Mouse (Mus musculus): Measurements from ENCODE around the gene Gbf1. TPM values are rescaled to one million over a fixed set of nuclear protein-coding genes. Genes with fewer than 3 reads are reported as not detected.

Gene Gbf1
- polyA plus RNA-seq, 1 experiment from 2014 or later = 71.8 TPM

DNA sequence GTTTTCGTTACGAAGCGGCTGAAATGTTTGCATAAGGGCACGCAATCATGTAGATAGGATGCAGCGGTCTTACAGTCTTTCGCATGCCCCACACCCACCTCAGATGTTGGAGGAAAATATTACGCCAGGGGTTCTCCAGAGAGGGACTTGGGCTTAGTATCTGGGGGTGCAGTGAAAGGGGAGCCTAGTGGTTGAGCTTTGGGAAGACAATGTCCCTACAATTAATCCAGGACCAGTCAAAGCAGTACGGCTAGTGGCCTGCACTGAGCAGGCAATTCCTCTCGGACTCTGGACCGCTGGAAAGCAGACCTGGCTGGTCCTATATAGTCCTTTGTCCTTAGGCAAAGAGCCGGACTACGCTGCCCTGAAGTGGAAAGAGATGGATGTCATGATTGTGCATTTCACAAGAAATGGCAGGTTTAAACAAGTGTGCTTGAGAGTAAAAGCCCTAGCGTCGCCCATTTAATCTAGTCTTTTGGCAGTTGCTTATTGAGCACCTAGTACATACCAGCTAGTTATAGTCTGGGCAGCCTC, 175.3 kb downstream of the Gbf1 start:
- peak overlapping the region; percentile 61 for H3K9ac ChIP-seq (replicated peaks; ENCODE audit: low read length)
- 29% methylated on average over 14 of the region's 14 CpGs for WGBS
- DNase-seq (no peak), ATAC-seq (ENCODE audit: low FRiP score, low TSS enrichment) (no peak)
- peak overlapping the region; percentile 97 for H3K27ac ChIP-seq (replicated peaks; ENCODE audit: low read depth, low read length)
- peaks cover 31% of the 10 kb centered on the region for H3K36me3 ChIP-seq (ENCODE audit: control insufficient read depth, insufficient read depth, low read length)
- H3K4me1 ChIP-seq (ENCODE audit: control insufficient read depth, insufficient read depth, low read length) = peaks cover 32% of the 10 kb centered on the region
- H3K4me3 ChIP-seq (replicated peaks; ENCODE audit: low read depth, low read length) = peak overlapping the region; percentile 67
- H3K9me3 ChIP-seq (ENCODE audit: control insufficient read depth, low read length) = no peaks in the 10 kb centered on the region
- no peaks in the 10 kb centered on the region for H3K27me3 ChIP-seq (ENCODE audit: control insufficient read depth, insufficient read depth, low read length)
- peak overlapping the region; percentile 99 for H3K4me2 ChIP-seq (ENCODE audit: low read length)

DNA sequence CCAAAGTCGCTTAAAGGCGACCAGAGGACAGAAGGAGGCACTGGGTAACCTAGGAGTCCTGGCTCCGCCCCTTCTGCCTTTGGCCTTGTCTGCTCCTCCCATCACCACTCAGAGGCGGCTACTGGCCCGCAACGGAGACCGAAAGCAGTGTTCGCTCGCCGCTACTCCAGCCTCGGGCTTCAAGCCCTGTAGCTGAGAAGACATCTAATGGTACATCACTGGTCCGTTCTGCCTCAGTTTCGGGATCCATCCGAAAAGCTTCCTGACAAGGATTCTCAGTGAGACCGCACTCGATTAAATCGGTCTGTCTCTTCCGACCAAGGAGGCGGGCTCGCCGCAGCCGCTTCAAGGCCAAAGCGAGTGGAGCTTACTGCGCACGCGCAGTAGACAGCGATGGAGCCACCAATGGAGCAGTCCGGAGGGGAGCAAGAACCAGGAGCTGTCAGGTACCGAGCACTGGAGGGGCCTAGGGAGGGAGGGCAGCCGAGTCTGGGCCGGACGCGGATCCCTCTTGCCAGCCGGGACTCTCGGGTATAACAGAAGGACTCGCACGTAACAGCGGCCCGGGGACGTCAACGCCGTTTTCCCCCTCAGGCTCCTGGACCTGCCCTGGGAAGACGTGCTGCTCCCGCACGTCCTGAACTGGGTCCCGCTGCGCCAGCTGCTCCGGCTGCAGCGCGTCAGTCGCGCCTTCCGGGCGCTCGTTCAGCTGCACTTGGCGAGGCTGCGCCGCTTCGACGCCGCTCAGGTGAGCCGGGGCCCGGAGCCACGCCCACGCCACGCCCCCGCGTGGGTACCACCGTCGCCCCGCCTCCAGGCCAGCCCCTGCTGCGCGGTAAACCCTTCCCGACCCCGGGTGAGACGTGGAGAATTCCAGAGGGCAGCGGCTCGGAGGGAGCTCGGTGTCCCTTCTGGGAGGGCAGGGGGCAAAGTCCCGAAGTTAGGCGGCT, 176.0 kb downstream of the Gbf1 start, which contains the start of gene Fbxl15:
TSS of gene Fbxl15 (plus strand) at position 104 of the 950 bp plus-strand sequence.
- Histone ChIP-seq H3K27me3 (ENCODE audit: control insufficient read depth, insufficient read depth, low read length) (no peaks in the 10 kb centered on the region), H3K4me3 (replicated peaks; ENCODE audit: low read depth, low read length) (peak within 1 kb of the TSS; percentile 67), H3K9ac (replicated peaks; ENCODE audit: low read length) (peak within 1 kb of the TSS; percentile 61), H3K36me3 (ENCODE audit: control insufficient read depth, insufficient read depth, low read length) (peaks cover 28% of the 10 kb centered on the region), H3K27ac (replicated peaks; ENCODE audit: low read depth, low read length) (peak within 1 kb of the TSS; percentile 97), H3K9me3 (ENCODE audit: control insufficient read depth, low read length) (no peaks in the 10 kb centered on the region), H3K4me1 (ENCODE audit: control insufficient read depth, insufficient read depth, low read length) (peaks cover 28% of the 10 kb centered on the region), H3K4me2 (ENCODE audit: low read length) (peak within 1 kb of the TSS; percentile 99)
- peak; percentile 86 for ATAC-seq (ENCODE audit: low FRiP score, low TSS enrichment)
- peak; percentile 98 for DNase-seq
- WGBS = under 1% methylated on average over 81 of the region's 81 CpGs

DNA sequence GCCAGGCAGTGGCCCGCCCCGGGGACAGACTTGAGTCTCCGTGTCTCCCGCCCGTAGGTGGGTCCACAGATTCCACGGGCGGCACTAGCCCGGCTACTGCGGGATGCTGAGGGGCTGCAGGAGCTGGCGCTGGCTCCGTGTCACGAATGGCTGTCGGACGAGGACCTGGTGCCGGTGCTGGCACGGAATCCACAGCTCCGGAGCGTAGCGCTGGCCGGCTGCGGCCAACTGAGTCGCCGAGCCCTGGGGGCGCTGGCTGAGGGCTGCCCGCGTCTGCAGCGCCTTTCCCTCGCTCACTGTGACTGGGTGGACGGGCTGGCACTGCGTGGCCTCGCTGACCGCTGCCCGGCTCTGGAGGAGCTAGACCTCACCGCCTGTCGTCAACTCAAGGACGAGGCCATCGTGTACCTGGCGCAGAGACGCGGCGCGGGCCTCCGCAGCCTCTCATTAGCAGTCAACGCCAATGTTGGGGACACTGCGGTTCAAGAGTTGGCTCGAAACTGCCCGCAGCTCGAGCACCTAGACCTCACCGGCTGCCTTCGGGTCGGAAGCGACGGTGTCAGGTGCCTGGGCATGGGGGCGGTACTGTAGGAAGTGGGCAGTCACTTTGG, 176.8 kb downstream of the Gbf1 start:
- Histone ChIP-seq H3K4me3 (replicated peaks; ENCODE audit: low read depth, low read length) (peak overlapping the region; percentile 67), H3K36me3 (ENCODE audit: control insufficient read depth, insufficient read depth, low read length) (peaks cover 28% of the 10 kb centered on the region), H3K27ac (replicated peaks; ENCODE audit: low read depth, low read length) (peak overlapping the region; percentile 97), H3K9me3 (ENCODE audit: control insufficient read depth, low read length) (no peaks in the 10 kb centered on the region), H3K4me1 (ENCODE audit: control insufficient read depth, insufficient read depth, low read length) (peaks cover 25% of the 10 kb centered on the region), H3K9ac (replicated peaks; ENCODE audit: low read length) (peak overlapping the region; percentile 61), H3K4me2 (ENCODE audit: low read length) (peak overlapping the region; percentile 99), H3K27me3 (ENCODE audit: control insufficient read depth, insufficient read depth, low read length) (no peaks in the 10 kb centered on the region)
- WGBS = 2% methylated on average over 54 of the region's 54 CpGs
- DNase-seq (no peak), ATAC-seq (ENCODE audit: low FRiP score, low TSS enrichment) (no peak; the same call in 1 of the 2 replicates)

GRCm38 (mm10) chr19:46329951-46330350, 177.6 kb downstream of the Gbf1 start:
- WGBS = 5% methylated on average over 16 of the region's 16 CpGs
- DNase-seq = peak; percentile 86
- Histone ChIP-seq H3K36me3 (ENCODE audit: control insufficient read depth, insufficient read depth, low read length) (peaks cover 28% of the 10 kb centered on the region), H3K27ac (replicated peaks; ENCODE audit: low read depth, low read length) (no peak overlapping the region), H3K9me3 (ENCODE audit: control insufficient read depth, low read length) (no peaks in the 10 kb centered on the region), H3K4me2 (ENCODE audit: low read length) (peak overlapping the region; percentile 99), H3K27me3 (ENCODE audit: control insufficient read depth, insufficient read depth, low read length) (no peaks in the 10 kb centered on the region), H3K9ac (replicated peaks; ENCODE audit: low read length) (no peak overlapping the region), H3K4me1 (ENCODE audit: control insufficient read depth, insufficient read depth, low read length) (peaks cover 22% of the 10 kb centered on the region), H3K4me3 (replicated peaks; ENCODE audit: low read depth, low read length) (peak overlapping the region; percentile 67; the same call in 1 of the 2 replicates)
- ATAC-seq (ENCODE audit: low FRiP score, low TSS enrichment) = no peak

GRCm38 (mm10) chr19:46330696-46331095, 178.4 kb downstream of the Gbf1 start:
- Histone ChIP-seq H3K4me3 (replicated peaks; ENCODE audit: low read depth, low read length) (no peak overlapping the region), H3K27ac (replicated peaks; ENCODE audit: low read depth, low read length) (no peak overlapping the region), H3K4me2 (ENCODE audit: low read length) (no peak overlapping the region; the same call in 1 of the 2 replicates), H3K9ac (replicated peaks; ENCODE audit: low read length) (no peak overlapping the region), H3K27me3 (ENCODE audit: control insufficient read depth, insufficient read depth, low read length) (no peaks in the 10 kb centered on the region), H3K36me3 (ENCODE audit: control insufficient read depth, insufficient read depth, low read length) (peaks cover 28% of the 10 kb centered on the region), H3K9me3 (ENCODE audit: control insufficient read depth, low read length) (no peaks in the 10 kb centered on the region), H3K4me1 (ENCODE audit: control insufficient read depth, insufficient read depth, low read length) (peaks cover 18% of the 10 kb centered on the region)
- 93% methylated on average over 12 of the region's 12 CpGs for WGBS
- DNase-seq (no peak), ATAC-seq (ENCODE audit: low FRiP score, low TSS enrichment) (no peak)

DNA sequence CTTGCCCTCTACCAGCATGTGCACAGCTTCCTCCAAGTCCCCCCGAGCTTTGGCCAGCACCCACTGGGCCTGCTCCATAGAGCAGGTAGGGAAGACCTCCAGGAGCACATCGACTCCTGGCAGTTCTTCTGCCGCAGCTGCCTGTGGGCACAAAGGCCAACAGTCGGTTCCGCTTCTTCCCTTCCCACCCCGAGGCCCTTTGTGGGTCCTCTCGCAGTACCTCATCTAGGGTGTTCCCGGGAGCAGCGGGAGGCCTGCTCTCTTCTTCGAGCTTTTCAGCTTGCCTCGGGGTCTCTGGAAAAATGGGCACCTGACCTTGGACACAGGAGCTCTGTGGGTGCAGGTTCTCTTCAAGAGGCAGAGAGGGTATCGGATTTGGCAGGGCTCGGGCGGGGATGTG, 179.0 kb downstream of the Gbf1 start:
- DNase-seq (no peak), ATAC-seq (ENCODE audit: low FRiP score, low TSS enrichment) (no peak)
- Histone ChIP-seq H3K4me1 (ENCODE audit: control insufficient read depth, insufficient read depth, low read length) (peaks cover 18% of the 10 kb centered on the region), H3K27me3 (ENCODE audit: control insufficient read depth, insufficient read depth, low read length) (no peaks in the 10 kb centered on the region), H3K4me2 (ENCODE audit: low read length) (no peak overlapping the region), H3K4me3 (replicated peaks; ENCODE audit: low read depth, low read length) (no peak overlapping the region), H3K27ac (replicated peaks; ENCODE audit: low read depth, low read length) (no peak overlapping the region), H3K36me3 (ENCODE audit: control insufficient read depth, insufficient read depth, low read length) (peaks cover 28% of the 10 kb centered on the region), H3K9ac (replicated peaks; ENCODE audit: low read length) (no peak overlapping the region), H3K9me3 (ENCODE audit: control insufficient read depth, low read length) (no peaks in the 10 kb centered on the region)
- 94% methylated on average over 14 of the region's 14 CpGs for WGBS

DNA sequence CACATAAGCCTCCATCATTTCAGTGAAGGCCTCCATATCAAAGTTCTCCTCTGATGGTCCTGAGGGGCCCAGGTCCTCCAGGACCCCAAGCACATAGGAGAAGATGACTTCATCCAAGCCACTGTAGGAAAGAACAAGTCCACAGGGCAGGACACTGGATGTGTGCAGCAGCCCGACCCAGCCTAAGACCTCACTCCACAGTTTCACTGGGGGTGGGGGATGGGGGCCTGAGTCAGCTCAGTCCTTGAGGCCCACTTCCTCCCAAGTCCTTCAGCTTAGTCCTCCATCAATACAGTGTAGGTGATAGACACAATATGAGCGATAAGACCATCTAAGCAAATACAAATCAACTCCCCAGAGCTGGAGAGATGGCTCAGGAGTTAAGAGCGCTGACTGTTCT, 179.6 kb downstream of the Gbf1 start:
- Histone ChIP-seq H3K27me3 (ENCODE audit: control insufficient read depth, insufficient read depth, low read length) (no peaks in the 10 kb centered on the region), H3K9me3 (ENCODE audit: control insufficient read depth, low read length) (no peaks in the 10 kb centered on the region), H3K4me3 (replicated peaks; ENCODE audit: low read depth, low read length) (no peak overlapping the region), H3K9ac (replicated peaks; ENCODE audit: low read length) (no peak overlapping the region), H3K27ac (replicated peaks; ENCODE audit: low read depth, low read length) (no peak overlapping the region), H3K4me2 (ENCODE audit: low read length) (no peak overlapping the region), H3K36me3 (ENCODE audit: control insufficient read depth, insufficient read depth, low read length) (peaks cover 28% of the 10 kb centered on the region), H3K4me1 (ENCODE audit: control insufficient read depth, insufficient read depth, low read length) (peaks cover 18% of the 10 kb centered on the region)
- DNase-seq = no peak
- 93% methylated on average over 3 of the region's 3 CpGs for WGBS
- no peak for ATAC-seq (ENCODE audit: low FRiP score, low TSS enrichment)

DNA sequence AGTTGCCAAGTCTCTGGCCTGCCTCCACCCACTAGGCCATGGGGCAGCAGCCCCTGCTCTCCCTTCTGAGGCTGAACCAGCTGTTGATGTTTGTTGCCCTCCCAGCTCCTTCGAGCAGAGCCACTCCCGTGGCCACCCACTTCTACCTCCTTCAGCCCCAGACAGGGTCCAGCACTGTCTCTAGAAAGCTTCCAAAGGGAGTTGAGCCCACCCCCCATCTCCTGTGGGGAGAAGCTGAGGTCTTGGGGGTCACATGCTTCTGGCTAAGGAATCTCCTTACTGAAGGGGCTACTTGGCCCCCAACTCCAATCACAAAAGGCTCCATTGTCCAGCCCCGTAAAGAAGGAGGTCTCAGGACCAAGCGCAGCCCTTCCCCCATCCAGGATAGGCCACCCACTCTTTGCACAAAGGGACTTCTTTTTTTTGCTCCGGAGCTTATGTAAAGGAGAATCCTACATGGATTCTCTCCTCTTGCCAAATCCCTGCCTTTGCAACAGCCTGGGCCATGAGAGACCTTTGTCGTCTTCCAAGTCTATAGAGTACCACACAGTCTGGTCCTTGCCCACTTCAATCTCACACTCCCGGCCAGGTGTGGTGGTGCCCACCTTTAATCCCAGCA, 180.5 kb downstream of the Gbf1 start:
- Histone ChIP-seq H3K27ac (replicated peaks; ENCODE audit: low read depth, low read length) (no peak overlapping the region), H3K36me3 (ENCODE audit: control insufficient read depth, insufficient read depth, low read length) (peaks cover 28% of the 10 kb centered on the region), H3K4me1 (ENCODE audit: control insufficient read depth, insufficient read depth, low read length) (peaks cover 23% of the 10 kb centered on the region), H3K9me3 (ENCODE audit: control insufficient read depth, low read length) (no peaks in the 10 kb centered on the region), H3K9ac (replicated peaks; ENCODE audit: low read length) (no peak overlapping the region), H3K27me3 (ENCODE audit: control insufficient read depth, insufficient read depth, low read length) (no peaks in the 10 kb centered on the region), H3K4me3 (replicated peaks; ENCODE audit: low read depth, low read length) (no peak overlapping the region), H3K4me2 (ENCODE audit: low read length) (no peak overlapping the region)
- WGBS = 31% methylated on average over 7 of the region's 7 CpGs
- ATAC-seq (ENCODE audit: low FRiP score, low TSS enrichment) (no peak), DNase-seq (no peak)

All from midbrain, embryonic 14.5 days (tissue).